Mouse (Mus musculus): ENCODE measurements around the gene Rabl6.

GRCm38 (mm10) chr2:25575432-25576027 lies 32.8 kb downstream of the Rabl6 start:
- TF ChIP-seq GATA1 (IDR thresholded peaks at IDR 0.05; ENCODE audit: borderline replicate concordance, low read length) (no peak), FLI1 (IDR thresholded peaks at IDR 0.05; ENCODE audit: low read length) (no peak)

All from megakaryocyte, embryonic 14.5 days (primary cell).